Mouse (Mus musculus) megakaryocyte, embryonic 14.5 days (primary cell): ENCODE data around the gene Glp2r.

Experiments used
- FLI1 ChIP-seq: IDR thresholded peaks from 2 replicates; pipeline ENCODE4 v1.6.1; 2012; ENCODE audit warnings: low read length, inconsistent platforms, mixed read lengths
- GATA1 ChIP-seq: IDR thresholded peaks from 3 replicates; pipeline ENCODE4 v1.6.1; 2012; ENCODE audit warnings: mixed read lengths, low read length, inconsistent platforms, borderline replicate concordance

DNA sequence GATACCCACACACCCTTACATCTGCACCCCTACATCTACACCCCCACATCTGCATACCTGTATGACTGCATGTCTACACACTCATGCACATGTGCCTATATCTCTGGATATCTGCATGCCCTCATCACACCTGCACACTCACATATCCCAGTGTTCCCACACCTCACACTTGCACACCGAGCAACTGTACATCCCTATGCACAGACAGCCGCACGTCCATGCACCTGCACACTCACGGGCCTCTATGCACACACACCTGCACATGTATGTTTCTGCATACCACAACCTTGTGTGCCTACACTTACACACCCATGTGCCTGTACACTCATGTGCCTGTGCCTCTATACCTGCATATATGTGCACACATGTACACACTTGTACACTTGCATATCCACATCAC is 107.5 kb downstream of the Glp2r start:
- TF ChIP-seq GATA1 (no peak), FLI1 (no peak)
